Mouse (Mus musculus) stomach, embryonic 14.5 days (tissue): ENCODE measurements at regions not wholly inside any gene's neighbourhood (a gene's known extent, or its start where the extent isn't known, plus 50 kb on each side); places are given as distances from the start of the nearest gene placed in this dataset.

ENCODE experiments used
- ATAC-seq: fragments of 200-750 bp; cut with Nextera tagmentation; 2 replicates; pipeline ENCODE4 v1.8.0; 2017; ENCODE audit warnings: low read depth, moderate TSS enrichment; ENCODE audit not compliant: insufficient number of reproducible peaks, insufficient read depth, low FRiP score
- H3K27ac ChIP-seq: fragments of 300-500 bp; sonication (generic); 2 replicates; pipeline ENCODE4 v1.5.1; 2014; ENCODE audit warnings: mild to moderate bottlenecking, low read length, moderate library complexity, mixed read lengths
- H3K27me3 ChIP-seq: fragments of 300-500 bp; sonication (generic); 2 replicates; pipeline ENCODE4 v1.6.1; 2014; ENCODE audit warnings: low read length, control low read depth, mixed read lengths; ENCODE audit not compliant: control insufficient read depth, insufficient read depth
- H3K36me3 ChIP-seq: fragments of 300-500 bp; sonication (generic); 2 replicates; pipeline ENCODE4 v1.6.1; 2014; ENCODE audit warnings: mild to moderate bottlenecking, control low read depth, low read length, moderate library complexity, mixed read lengths; ENCODE audit not compliant: control insufficient read depth, insufficient read depth
- H3K4me1 ChIP-seq: fragments of 300-500 bp; sonication (generic); 2 replicates; pipeline ENCODE4 v1.6.1; 2014; ENCODE audit warnings: low read length, control low read depth, mixed read lengths; ENCODE audit not compliant: control insufficient read depth, insufficient read depth
- H3K4me2 ChIP-seq: fragments of 300-500 bp; sonication (generic); replicated peaks from 2 replicates; pipeline ENCODE4 v1.6.1; 2014; ENCODE audit warnings: low read depth, low read length, control low read depth
- H3K4me3 ChIP-seq: fragments of 300-500 bp; sonication (generic); 2 replicates; pipeline ENCODE4 v1.5.1; 2014; ENCODE audit warnings: low read depth, low read length, control low read depth
- H3K9ac ChIP-seq: fragments of 300-500 bp; sonication (generic); replicated peaks from 2 replicates; pipeline ENCODE4 v1.6.1; 2014; ENCODE audit warnings: low read depth, mild to moderate bottlenecking, control low read depth, low read length, moderate library complexity, mixed read lengths
- H3K9me3 ChIP-seq: fragments of 300-500 bp; sonication (generic); 2 replicates; pipeline ENCODE4 v1.6.1; 2016; ENCODE audit warnings: low read depth, low read length, control low read depth; ENCODE audit not compliant: control insufficient read depth
- WGBS: fragments of 180-500 bp; shearing (Covaris S2); extraction: QIAGEN DNeasy Blood & Tissue Kit; methylation state at CpG from one replicate; pipeline ENCODE4 v1.1.7; 2014; 5-methylcytosine and 5-hydroxymethylcytosine counted together

- Histone ChIP-seq H3K36me3 (no peaks in the 10 kb centered on the region), H3K9me3 (no peaks in the 10 kb centered on the region), H3K27me3 (no peaks in the 10 kb centered on the region), H3K9ac (no peak overlapping the region), H3K4me2 (no peak overlapping the region), H3K4me3 (no peak overlapping the region), H3K27ac (no peak overlapping the region), H3K4me1 (no peaks in the 10 kb centered on the region)
- WGBS: 93% methylated on average over 1 of the region's 1 CpGs
- ATAC-seq: no peak
Observed at GRCm38 (mm10) chr3:22979896-22980890, 903.7 kb downstream of the Tbl1xr1 start.

DNA sequence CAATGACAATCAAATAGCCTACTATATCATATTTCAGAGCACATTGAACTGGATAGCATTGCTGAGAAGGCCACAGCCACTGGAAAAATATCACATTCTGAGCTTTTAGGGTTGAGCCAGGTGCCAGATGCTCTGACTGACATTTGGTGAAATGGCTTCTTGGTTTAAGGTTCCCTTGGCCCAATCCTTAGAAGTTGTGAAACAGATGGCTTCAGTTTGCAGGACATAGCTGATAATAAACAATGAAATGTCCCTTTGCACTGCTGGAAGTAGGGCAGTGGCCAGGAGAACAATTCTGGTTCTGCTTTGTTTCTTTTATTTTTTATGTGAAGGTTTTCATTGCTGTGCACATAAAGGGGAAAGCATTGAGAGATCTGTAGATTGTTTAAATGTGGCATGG lies 906.0 kb downstream of the Tbl1xr1 start:
- no peak for ATAC-seq
- Histone ChIP-seq H3K4me1 (no peaks in the 10 kb centered on the region), H3K4me3 (no peak overlapping the region), H3K9me3 (no peaks in the 10 kb centered on the region), H3K4me2 (no peak overlapping the region), H3K9ac (no peak overlapping the region), H3K27me3 (no peaks in the 10 kb centered on the region), H3K36me3 (no peaks in the 10 kb centered on the region), H3K27ac (no peak overlapping the region)

GRCm38 (mm10) chr3:22990136-22990820 lies 913.8 kb downstream of the Tbl1xr1 start:
- Histone ChIP-seq H3K4me1 (no peaks in the 10 kb centered on the region), H3K27ac (no peak overlapping the region), H3K9me3 (no peaks in the 10 kb centered on the region), H3K9ac (no peak overlapping the region), H3K4me3 (no peak overlapping the region), H3K36me3 (no peaks in the 10 kb centered on the region), H3K4me2 (no peak overlapping the region), H3K27me3 (no peaks in the 10 kb centered on the region)
- 78% methylated on average over 3 of the region's 3 CpGs for whole genome bisulfite sequencing
- ATAC-seq: no peak

GRCm38 (mm10) chr3:22995228-22995627 lies 918.8 kb downstream of the Tbl1xr1 start:
- Histone ChIP-seq H3K4me1 (no peaks in the 10 kb centered on the region), H3K9ac (no peak overlapping the region), H3K4me2 (no peak overlapping the region), H3K9me3 (no peaks in the 10 kb centered on the region), H3K27ac (no peak overlapping the region), H3K27me3 (no peaks in the 10 kb centered on the region), H3K36me3 (no peaks in the 10 kb centered on the region), H3K4me3 (no peak overlapping the region)
- ATAC-seq: no peak
- WGBS: 69% methylated on average over 6 of the region's 6 CpGs

DNA sequence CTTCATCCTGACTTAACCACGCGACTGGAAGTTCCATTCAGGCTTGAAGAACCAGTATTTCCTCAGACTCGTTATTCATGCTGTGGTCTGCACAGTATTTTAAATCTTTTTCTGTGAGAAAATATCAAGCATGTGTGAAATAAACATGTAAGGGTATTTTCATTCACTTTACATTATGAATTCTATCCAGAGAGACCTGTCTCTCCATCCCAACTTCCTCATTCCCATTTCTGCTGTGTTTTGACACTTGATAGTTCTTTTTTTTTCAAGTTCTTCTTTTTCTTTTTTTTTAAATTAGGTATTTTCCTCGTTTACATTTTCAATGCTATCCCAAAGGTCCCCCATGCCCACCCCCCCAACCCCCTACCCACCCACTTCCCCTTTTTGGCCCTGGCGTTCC lies 919.4 kb downstream of the Tbl1xr1 start:
- Histone ChIP-seq H3K4me2 (no peak overlapping the region), H3K36me3 (no peaks in the 10 kb centered on the region), H3K27ac (no peak overlapping the region), H3K27me3 (no peaks in the 10 kb centered on the region), H3K9ac (no peak overlapping the region), H3K4me3 (no peak overlapping the region), H3K4me1 (no peaks in the 10 kb centered on the region), H3K9me3 (no peaks in the 10 kb centered on the region)
- 53% methylated on average over 5 of the region's 5 CpGs for WGBS
- no peak for ATAC-seq

DNA sequence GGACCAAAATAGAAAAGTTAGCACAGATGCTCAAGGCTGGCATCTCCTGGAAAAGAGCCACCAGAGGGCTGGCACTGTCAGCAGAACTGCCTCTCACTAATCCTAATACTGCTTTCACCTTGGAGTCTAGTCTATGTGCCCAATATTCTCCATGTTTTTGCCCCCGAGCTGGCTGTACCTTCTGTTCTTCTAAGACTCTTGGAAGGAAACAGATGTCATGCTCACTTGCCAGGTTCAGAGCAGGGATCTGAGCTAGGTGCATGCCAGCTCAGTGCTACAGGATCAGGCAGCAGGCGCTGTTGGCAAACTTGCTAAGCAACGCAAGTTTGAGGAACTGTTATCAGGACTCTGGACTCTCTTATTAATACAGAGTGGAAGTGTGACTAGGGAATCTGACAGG lies 924.6 kb downstream of the Tbl1xr1 start:
- Histone ChIP-seq H3K4me2 (no peak overlapping the region), H3K4me1 (no peaks in the 10 kb centered on the region), H3K4me3 (no peak overlapping the region), H3K9ac (no peak overlapping the region), H3K36me3 (no peaks in the 10 kb centered on the region), H3K9me3 (no peaks in the 10 kb centered on the region), H3K27me3 (no peaks in the 10 kb centered on the region), H3K27ac (no peak overlapping the region)
- ATAC-seq: no peak
- 84% methylated on average over 3 of the region's 3 CpGs for WGBS

- WGBS: 80% methylated on average over 2 of the region's 2 CpGs
Observed at GRCm38 (mm10) chr3:23032064-23032463, 955.6 kb downstream of the Tbl1xr1 start.

GRCm38 (mm10) chr3:23063180-23063965 lies 986.9 kb downstream of the Tbl1xr1 start:
- Histone ChIP-seq H3K9me3 (no peaks in the 10 kb centered on the region), H3K4me3 (no peak overlapping the region), H3K27me3 (no peaks in the 10 kb centered on the region), H3K36me3 (no peaks in the 10 kb centered on the region), H3K27ac (no peak overlapping the region), H3K9ac (no peak overlapping the region), H3K4me2 (no peak overlapping the region), H3K4me1 (no peaks in the 10 kb centered on the region)
- no peak for ATAC-seq
- 65% methylated on average over 6 of the region's 6 CpGs for WGBS

More at GRCm38 (mm10) chr3:23032064-23032463, 955.6 kb downstream of the Tbl1xr1 start:
- Histone ChIP-seq H3K27me3 (no peaks in the 10 kb centered on the region), H3K4me1 (no peaks in the 10 kb centered on the region), H3K4me3 (no peak overlapping the region), H3K9me3 (no peaks in the 10 kb centered on the region), H3K4me2 (no peak overlapping the region), H3K36me3 (no peaks in the 10 kb centered on the region), H3K9ac (no peak overlapping the region), H3K27ac (no peak overlapping the region)
- no peak for ATAC-seq
